Mouse (Mus musculus) liver, postnatal 0 days (tissue): Measurements from ENCODE around the gene Faim2.

Experiments used
- CTCF ChIP-seq: sonication (generic); IDR thresholded peaks from 2 replicates; pipeline ENCODE4 v1.5.1; 2016; ENCODE audit warnings: antibody characterized with exemption, low read depth
- EP300 ChIP-seq: IDR thresholded peaks from 2 replicates; pipeline ENCODE4 v1.6.1; 2016; ENCODE audit warnings: antibody characterized with exemption, low read depth, mild to moderate bottlenecking

DNA sequence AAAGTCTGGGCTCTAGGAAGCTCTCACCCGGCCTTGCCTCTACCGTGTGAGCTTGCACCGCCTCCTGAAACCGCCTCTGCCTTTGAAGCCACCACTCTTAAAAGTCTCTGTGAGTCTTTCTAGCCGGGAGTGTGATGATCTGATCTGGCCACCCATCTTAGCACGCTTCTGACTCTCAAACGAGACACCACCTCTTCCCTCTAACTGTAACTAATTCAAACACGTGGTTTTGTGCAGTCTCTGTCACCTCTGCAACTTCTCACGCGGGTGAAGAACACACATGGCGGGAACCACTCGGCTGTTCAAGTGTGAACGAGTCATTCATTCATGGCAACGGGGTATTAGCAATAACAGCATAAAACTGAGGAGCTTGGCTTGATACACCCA lies 56.3 kb downstream of the Faim2 start:
- no peak for TF ChIP-seq EP300
- no peak for TF ChIP-seq CTCF
